Mouse (Mus musculus) adrenal gland, postnatal 25 days (tissue): ENCODE data around the gene Jaml. TPM values are rescaled to one million over a fixed set of nuclear protein-coding genes. Genes with fewer than 3 reads are reported as not detected.
"Not testable (repeated sequence)": the region's sequence is repeated elsewhere in the genome, so short reads cannot be mapped to it uniquely, and the experiment has no call there.

Source experiments
- DNase-seq: peaks from one replicate; pipeline ENCODE4 v3.0.0; 2021; ENCODE audit warnings: mixed read lengths
- long read RNA-seq: library from polyadenylated mRNA; stranded (forward); transcript quantifications from one replicate; pipeline ENCODE4 v2.0.0, GENCODE M21; 2021
- total RNA-seq: library from RNA; stranded (reverse); gene quantifications from 2 replicates; pipeline ENCODE4 v1.2.3, GENCODE M21; 2021

Jaml gene
- total RNA-seq = 1.1 and 2.6 TPM in 2 replicates
- long read RNA-seq, partial matches to known transcripts = 0 of 1 reads
- long read RNA-seq, other reads (novel, unspliced or antisense) = 0 of 1 reads

DNA sequence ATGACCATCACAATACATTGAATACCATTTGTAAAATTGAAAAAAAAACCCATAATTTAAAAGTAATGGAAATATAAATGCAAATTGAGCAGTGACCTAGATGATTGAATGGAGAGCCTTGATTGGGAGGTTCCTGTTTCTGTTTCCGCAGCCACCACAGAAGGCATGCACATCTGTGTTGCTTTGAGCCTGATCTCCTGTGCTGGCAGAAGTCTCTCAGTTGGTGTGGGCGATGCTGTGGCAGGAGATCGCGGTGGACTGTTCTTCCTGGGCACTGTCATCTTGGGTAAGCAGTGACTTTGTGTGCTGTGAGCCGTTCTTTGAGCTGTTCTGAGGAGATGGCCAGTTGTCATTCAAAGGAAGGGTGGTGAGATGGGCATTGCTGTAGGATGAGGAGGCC lies at the start of gene Jaml:
Jaml (plus strand) TSS at position 173 of the 400 bp plus-strand sequence.
- no peak for DNase-seq

DNA sequence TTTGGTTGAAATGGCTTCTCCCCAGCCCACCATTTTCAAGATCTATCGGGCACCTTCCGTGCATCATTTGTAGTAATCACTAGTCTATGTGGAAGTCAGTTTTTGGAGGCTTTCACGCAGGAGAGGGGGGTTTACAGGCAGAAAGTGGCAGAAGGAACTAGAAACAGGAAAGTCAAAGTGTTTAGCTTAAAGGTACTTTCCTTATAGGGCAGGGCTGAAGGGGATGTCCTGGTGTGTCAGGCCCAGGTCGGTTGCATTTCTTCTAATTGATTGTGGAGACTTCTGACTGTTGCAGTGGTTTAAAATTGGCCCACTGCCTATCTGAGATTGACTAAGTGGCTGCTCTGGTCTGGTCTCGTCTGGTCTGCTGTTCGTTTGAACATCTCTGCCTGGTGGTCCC lies 48.6 kb upstream of the Jaml start:
- no peak for DNase-seq

DNA sequence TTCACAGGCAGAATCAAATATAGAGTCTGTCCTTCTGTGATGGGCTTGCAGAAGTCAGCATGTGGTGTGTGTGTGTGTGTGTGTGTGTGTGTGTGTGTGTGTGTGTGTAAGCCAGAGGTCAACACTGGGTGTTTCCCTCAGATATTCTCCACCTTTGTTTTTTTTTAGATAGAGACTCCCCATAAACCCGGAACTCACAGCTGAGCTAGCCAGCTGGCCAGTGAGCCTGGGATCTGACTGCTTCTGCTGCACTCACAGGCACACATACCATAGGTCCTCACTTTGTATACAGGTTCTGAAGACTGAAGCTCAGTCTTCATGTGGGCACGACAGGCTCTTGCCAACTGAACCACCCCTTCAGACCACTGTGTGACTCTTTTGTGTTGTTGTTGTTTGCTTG lies 46.7 kb upstream of the Jaml start:
- DNase-seq = no peak

DNA sequence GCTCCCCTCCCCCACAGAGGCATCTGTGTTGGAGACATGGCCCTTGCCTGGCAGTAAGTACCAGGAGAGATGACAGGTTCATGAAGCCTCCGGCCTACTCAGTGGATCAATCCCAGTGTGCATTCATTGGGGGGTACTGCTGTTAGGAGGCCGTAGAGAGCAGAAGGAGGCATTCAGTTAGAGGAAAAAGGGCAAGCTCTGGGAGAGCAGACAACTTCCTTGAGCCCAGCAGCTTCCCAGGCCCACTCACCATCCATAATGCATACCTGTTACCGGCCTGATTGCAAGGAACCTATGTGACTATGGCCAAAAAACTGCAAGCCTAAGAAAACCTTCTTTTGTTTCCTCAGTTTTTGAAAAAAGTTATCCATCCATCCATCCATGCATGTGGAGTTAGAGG lies 44.5 kb upstream of the Jaml start:
- DNase-seq = no peak

DNA sequence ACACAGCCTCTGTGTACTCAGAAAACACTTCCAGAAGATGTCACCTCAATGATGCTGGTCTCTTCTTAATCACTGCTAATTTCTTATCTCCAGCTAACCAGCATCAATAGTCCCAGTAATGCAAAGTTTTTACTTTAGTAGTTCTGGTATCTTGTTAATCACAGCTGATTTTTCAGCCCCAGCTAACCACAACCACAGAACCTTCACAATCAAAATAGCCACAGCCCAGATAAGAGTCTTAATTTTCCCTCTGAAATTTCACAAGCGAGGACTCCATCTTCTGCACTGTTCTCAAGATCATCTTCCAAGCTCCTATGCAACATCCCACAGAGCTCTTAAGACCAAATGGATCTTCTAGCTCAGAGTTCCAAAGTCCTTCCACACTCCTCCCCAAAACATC lies 41.2 kb upstream of the Jaml start:
- DNase-seq = not testable (repeated sequence)

DNA sequence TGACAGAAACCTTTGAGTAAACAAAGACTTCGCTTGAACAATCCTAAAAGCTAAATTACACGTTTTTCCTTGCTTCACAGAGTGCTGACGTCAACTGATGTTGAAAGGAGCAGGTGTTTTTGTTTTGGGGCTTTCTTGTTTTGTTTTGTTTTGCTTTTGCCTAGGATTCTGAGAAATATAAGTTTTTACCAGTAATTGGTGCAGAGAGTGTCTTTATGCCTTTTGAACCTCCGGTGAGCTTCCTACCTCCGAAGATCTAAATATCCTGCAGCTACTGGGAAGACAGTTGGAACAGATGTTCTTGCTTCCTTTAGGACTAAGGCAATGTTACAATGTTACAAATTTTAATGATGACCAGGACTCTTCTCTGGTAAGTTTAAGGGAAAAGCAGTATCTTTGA lies 39.5 kb upstream of the Jaml start, which contains the start of gene Mpzl2:
Mpzl2 (plus strand) TSS at position 301 of the 400 bp plus-strand sequence.
- DNase-seq = no peak

DNA sequence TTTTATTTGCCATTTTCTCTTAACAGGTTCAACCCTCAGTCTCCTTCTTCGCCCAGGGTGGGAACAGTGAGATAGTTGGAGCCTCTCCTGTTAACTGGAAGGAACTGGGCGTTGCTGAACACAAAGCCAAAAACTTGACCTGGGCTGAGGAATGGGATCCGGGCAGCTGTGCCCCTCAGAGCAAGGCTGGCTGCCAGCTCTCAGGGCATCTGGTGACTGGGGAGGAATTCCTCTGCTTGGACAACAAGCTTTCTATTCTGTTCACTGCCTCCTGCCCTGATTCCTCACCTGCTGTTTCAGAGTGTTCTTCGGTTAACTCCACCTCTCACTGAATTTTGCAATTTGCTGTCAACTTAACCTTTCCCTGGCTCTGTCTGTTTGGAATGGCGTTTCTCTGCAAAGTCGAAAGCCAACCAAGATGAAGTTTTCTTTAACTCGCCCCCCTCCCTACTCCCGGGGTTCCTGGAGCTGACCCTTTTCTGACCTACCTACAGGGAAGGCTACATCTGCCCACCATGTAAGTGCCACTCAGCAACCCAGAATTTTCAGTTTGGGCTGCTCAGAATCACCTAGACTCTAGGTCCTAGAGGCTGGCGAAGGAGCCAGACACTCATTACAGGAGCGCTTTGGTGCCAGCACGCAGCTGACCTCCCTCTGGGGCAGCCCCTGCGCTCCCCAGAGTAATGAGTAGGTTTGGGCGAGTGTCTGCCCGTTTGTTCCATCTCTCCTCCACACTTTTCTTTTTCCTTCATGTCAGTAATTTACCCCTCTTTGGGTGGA lies 38.7 kb upstream of the Jaml start:
- peak; percentile 30 for DNase-seq

DNA sequence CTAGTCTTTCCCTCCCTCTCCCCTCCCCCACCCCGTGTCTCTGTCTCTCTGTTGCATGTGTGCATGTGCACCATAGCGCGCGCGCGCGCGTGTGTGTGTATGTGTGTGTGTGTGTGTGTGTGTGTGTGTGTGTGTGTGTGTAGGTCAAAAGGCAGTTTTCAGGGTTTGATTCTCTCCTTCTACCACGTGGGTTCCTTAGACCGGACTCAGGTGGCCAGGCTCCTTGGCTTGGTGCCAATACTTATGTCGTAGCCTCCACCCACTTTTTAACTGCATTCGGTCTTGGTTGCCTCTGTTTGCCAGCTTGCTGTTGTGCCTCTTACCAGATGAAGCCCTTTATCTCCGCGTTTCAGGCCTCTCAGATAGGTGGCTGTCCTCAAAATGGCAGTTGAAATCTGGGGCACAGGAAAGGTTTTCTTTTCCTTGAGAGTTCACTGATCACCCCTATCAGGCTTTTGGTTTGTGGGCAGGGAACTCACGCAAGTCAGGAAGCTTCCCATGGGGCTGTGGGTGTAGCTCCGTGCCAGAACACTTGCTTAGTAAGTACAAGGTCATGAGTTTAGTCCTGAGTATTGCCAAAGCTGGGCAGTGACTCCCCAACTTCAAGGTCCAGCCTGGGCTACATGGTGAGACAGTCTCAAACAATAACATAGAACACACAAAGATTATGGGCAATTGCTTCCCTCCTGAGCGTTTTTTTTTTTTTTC lies 37.7 kb upstream of the Jaml start:
- peak; percentile 12 for DNase-seq

DNA sequence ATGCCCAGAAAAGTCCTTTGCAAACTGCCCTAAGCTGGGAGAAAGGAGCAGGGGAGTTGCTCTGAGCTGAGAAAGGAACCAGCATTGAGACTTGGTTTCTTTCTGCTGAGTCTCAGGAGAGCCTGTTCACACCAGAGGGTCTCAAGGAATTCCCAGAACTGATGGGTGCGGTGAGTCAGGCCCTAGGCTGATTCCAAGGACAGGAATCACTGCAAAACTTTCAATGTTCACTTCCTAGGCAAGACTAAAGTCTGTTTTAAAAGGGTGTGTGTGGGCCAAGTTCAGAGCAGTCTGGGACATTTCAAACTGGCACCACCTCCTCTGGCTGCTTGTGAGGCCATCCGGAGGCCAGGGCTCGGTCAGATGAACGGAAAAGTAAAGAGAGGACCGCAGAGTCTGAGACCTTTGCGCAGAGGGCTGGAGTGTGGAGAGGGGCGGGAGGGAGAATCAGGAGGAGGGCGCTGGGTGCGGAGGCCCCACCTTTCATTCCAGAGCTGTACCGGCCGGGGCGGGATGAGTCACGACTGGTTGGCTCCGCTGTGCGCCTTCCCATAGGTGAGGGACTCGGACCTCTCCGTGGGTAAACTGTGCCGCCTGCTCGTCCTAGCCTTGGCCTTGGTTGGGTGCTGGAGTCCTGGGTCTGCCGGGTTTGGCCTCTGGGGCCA lies 36.8 kb upstream of the Jaml start:
- DNase-seq = peak; percentile 66

DNA sequence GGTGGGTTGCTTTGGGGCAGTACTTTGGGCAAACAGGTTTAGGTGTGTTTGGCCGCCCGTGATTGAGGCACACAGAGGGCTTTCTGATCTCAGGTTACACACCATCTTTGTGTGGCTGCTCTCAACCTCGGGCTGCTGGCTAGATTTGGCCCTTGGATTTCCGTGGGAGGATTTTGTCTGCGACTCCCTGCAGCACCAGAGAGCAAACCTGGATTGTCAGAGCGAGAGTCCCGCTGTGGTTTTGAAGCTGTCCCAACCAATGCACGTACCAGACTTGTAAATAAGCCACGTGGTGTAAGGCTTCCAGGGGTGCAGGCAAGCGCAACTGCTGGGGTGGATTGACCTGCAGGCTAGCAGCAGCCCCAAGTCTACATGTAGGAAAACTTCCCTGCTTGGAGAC lies 36.0 kb upstream of the Jaml start:
- no peak for DNase-seq

DNA sequence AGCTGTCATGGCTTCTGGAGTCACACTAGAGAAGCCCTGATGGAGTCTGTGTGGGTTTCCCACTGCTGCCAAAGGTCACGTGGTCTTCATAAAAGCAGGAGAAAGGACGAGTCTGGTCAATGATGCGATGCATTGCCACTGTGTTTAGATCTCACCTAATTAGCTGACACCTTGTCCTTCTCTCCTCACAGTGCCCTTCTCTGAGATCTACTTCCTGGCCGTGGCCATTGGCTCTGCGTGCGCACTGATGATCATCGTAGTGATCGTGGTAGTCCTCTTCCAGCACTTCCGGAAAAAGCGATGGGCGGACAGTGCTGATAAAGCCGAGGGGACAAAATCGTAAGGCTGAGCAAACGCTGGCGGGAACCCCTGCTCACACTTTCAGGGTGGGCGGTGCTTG lies 32.0 kb upstream of the Jaml start:
- no peak for DNase-seq

DNA sequence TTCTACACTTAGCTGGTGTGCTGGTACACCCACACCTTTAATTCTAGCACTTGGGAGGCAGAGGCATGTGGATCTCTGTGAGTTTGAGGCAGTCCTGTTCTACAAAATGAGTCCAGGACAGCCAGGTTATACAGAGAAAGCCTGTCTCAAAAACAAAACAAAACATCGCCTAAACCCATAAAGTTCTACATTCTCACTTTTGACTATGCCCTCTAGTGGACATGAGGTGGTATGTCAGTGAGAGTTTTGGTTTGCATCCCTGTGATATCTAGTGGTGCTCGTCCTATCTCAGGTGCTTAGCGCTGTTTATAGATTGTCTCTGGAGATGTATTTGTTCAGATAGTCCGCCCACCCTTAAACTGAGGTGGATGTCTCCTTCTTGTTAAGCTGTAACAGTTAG lies 30.5 kb upstream of the Jaml start:
- DNase-seq = no peak

DNA sequence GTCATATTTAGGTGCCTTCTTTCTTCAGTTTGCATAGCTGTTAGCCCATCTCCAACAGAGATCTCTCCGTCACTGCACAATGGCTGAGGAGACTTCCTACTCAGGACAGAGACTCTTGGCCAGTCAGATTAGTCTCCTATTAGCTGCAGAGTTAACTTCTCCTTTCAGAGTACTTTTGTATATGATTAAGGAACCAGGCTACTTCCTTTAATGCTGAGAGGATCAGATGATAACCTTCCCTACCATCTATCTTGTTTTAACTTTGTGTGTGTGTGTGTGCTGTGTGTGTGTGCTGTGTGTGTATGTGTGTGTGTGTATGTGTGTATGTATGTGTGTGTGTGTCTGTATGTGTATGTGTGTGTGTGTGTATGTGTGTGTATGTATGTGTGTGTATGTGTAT lies 29.3 kb upstream of the Jaml start:
- no peak for DNase-seq

DNA sequence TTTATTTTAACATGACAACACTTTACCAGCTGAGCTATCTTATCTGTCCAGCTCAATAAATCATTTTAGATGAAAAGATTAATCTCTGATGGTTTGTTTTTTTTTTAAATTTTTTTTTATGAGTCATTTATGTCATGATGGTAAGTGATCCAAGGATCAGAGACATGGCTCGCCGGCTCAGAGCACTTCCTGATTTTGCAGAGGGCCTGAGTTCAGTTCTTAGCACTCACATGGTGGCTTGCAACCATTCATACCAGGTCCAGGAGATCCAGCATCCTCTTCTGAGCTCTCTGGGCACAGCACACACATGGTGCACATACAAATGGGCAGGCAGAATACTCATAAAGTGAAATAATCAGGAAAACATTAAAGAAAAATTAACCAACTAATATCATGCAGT lies 28.7 kb upstream of the Jaml start:
- no peak for DNase-seq

DNA sequence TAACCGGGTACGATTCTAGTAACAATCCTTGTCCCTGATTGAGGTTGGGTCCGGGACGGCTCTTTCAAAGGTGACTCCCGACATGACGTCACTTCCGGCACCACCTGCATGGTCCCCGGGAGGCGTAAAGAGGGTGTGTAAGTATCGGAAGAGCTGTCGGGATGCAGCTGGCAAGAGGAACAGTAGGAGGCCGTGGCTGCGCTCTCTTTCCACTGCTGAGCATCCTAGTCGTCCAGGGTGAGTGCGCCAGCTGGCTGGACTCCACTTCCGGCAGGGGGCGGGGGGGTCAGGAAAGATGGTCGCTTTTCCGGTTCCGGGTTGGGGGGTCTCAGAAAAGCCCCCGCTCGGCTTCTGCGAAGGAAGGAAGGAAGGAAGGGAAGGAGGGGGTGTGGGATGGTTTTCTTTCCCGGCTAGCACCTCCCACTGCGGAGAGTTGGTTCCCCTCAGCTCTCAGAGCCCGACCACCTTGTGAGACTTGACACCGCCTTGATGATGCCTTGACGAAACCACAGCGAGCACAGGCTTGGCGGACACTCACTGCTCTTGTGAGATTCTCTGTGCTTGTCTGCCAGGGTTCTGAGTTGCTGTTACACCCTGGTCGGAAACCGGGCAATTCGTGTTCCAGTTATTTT lies 23.8 kb upstream of the Jaml start, which contains the start of gene Mpzl3:
Mpzl3 (plus strand) TSS at position 105 of the 632 bp plus-strand sequence.
- DNase-seq = peak; percentile 79

DNA sequence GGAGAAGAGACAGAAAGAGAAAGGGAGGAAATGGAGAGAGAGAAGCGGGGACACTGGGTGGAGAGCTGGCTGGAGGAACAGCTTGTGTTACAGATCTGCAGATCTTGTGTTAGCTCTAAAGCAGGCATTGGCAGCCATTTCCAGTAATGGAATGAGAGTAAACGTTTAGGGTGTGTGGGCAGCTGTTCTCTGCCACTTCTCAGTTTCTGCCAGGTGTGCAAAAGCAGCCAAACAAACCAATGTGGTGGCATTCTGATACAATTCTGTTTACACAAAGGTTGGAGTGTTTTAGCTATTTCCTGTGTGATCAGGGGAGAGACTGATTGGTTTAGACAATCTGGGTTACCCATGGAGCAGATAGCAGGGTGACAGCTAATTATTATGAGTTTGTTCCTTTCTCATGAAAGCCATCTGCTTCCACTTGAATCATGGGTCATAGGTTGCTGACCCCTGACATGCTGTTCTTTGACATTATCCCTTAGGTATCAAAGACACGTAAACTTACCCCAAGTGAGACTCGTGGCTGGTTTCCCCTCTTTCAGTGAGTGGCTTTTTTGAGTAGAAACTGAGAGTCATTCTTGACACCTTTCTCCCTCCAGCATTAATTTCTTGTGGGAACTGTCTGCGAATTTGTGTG lies 20.6 kb upstream of the Jaml start:
- DNase-seq = no peak

DNA sequence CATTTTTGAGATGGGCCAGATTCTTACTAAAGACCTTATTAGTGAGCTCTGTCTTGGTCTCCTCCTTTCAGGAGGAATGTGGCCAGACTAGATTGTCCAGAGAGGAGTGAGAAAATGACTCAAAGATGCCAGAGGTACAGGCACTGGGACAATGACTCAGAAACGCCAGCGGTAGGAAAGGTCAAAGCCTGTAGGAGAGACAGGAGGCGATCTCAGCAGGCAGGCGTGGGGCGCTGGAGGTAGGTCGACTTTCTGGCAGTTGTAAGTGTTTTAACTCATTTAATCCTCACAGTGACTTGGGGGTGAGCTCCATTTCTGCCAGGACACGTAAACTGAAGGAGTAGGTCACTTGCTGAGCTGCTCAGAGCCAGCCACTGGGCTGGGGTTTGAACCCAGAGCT lies 18.8 kb upstream of the Jaml start:
- DNase-seq = peak; percentile 39

DNA sequence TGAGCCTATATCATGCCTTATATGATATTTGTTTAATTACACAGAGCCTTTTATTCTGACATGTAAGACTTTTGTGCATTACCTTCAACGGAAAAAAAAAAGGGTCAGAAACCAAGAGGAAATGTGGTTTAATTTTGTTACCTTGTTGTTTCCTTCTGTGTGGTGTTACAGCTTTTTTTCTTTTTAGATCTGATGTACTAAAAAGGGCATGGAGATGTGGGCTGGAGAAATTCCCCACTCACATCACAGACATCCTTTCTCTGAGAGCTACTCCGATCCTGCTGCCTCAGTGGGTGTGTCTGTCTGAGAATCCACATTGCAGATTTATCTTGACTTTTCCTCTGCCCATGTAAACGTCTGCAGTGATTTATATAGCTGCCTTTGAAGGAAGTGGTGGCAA lies 16.3 kb upstream of the Jaml start:
- DNase-seq = no peak

DNA sequence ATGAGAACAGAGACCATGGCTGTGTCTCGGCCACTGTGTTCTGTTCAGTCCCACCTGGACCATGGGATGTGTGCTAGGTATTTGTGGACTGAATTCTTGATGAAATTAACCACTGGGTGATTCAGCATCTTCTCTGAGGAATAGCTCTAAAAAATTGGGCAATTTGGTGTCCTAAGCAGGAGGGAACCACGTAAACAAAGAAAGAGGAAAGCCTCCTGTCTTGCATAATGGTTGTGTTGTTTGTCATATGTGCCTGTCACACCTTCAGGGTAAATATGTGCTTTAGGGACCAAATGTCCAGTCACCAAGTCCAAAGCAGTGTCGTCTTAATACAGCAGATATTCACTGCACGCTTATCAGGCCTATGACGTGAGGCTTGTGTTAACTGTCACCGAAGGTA lies 14.6 kb upstream of the Jaml start:
- DNase-seq = no peak

DNA sequence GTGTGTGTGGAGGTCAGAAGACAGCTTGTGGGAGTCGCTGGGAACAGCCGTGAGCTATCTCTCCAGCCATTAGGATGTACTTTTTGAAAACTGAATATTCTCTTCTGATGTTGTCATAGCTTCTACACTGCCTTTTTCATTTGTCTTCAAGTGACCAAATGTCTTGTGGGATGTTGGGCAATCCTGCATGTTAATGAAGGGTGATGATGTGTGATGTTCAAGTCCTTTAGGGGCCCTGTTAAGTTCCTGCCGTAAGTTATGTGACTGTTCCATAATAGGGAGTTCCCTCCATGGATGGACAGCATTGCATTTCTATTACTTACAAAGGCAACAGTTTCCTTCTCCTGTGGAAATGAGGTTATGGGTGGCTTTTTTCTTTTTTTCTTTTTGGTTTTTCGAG lies 12.2 kb upstream of the Jaml start:
- DNase-seq = no peak

DNA sequence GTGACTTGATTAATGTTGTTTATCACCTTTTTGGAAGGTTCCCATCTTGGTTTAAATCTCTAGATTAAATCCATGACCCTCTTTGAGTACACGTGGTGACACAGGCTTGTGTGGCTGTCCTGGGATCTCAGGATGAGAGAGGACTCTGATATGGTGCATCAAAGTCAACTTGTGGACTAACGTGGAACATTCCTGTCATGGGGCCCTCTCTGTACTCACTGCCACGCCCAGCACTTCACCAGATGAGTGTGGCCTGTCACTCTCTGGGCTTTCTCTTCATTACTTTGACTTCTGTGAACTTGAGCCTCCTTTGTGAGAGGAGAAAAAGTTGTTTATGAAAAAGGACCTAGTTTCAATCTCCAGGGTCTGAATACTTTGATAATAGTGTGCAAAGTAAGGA lies 7.2 kb upstream of the Jaml start:
- no peak for DNase-seq

DNA sequence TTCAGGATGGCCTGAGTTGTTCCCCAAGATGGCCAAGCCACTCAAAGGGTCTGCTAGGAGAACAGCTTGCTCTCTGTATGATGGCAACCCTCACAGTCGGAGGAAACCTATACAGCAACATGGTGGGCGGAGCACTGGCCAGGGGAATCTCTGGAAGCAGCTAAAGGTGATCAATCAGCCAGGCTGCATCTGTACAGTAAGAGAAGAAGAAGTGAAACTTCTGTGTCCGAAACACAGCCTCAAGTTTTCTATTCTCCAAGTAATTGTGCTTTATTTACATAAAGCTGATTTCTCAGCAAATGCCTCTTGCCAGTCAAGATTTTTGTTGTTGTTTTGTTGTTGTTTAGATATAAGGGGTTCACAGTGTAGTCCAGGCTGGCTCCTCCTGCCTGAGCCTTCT lies 1.1 kb upstream of the Jaml start:
- no peak for DNase-seq
